Mouse (Mus musculus): Measurements from ENCODE around the gene Cox7a2l.

The Cox7a2l gene

DNA sequence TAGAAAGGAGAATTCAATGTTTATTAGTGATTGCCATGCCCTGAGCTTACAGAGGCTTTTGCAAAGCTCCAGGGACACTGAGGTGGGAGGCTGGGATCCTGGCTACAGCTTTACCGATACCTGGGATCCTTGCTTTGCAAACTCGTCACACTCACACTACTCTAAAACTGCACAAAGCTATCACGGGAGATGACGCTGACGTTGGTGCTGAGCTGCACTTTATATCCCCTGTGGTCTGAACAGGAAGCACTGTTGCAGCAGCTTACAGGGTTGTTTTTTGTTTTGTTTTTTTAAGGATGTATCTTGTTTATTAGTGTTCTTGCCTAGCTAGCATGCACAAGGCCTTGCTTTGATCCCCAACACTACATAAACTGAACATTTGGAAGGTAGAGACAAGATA, 63.5 kb downstream of the Cox7a2l start:
- DNase-seq (ENCODE audit: inconsistent ontology term): no peak

DNA sequence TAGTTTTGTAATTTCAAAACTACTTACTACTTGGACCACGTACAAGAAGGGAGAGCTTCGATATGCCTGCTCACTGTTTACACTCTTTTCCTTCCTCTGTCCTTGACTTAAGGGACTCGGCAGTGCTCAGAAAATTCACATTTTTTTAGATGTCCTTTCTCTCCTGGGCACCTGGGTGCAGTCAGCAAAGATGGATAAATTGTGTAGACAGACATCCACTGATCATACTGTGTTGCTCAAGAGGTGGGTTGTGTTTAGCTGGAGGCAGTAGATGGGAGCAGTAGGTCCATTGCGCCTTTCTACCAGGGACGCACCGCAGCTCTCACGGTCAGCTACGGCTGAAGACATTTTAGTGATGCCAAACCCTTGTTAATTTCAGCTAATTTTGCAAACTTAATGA, 64.7 kb downstream of the Cox7a2l start:
- DNase-seq (ENCODE audit: inconsistent ontology term): no peak

Data from Muller cell, postnatal 12 days (primary cell).